In the genomic region with DNA sequence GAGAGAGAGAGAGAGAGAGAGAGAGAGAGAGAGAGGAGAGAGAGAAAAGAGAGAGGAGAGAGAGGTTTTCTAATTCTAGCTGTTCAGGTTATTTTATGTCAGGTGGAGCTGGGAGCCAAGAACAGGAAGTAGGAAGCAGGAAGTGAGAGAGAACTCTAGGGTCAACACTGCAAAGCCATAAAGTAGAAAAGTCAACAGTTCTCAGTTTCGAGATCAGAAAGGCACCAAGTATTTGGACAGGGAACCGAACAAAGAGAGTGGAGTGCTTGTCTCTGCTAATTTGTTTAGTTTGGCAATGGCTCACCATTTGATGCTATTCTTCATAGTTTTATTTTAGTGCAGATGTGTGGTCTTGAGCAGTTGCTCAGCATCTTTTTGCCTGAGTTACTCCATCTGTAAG, we compare ENCODE assay signal across 20 mouse cellular contexts. TPM values are rescaled to one million over a fixed set of nuclear protein-coding genes. Genes with fewer than 3 reads are reported as not detected.
A peak's percentile ranks its signal among the peaks of the same experiment; 100 is the strongest.
DNase-seq lines count a peak whose midpoint lies in the region; ATAC-seq and TF ChIP-seq lines count a peak whose summit lies in the region.
"Had no signal": no experiment of that assay in that cellular context is flagged by ENCODE, and none has a peak within 500 bp of the region (broad histone marks: within the 10 kb centered on the region; RNA-seq: fewer than 3 reads in every experiment).

No protein-coding gene starts in this region.

- H3K4me3 ChIP-seq in intestine, embryonic 15.5 days (replicated peaks) = no peak overlapping the region
- no peak overlapping the region for H3K4me3 ChIP-seq in lung, postnatal 0 days (ENCODE audit: low read depth, low read length)
- no peak overlapping the region for H3K4me3 ChIP-seq in small intestine, adult 2 months (ENCODE audit: low read depth, low read length)
- H3K4me3 ChIP-seq in gastrocnemius, adult 2 months = no peak overlapping the region
- H3K4me3 ChIP-seq: heart, embryonic 13.5 days; hindbrain, embryonic 13.5 days; kidney, embryonic 15.5 days; layer of hippocampus, adult 2 months had no signal

- no peak overlapping the region for H3K9ac ChIP-seq in intestine, embryonic 15.5 days
- H3K9ac ChIP-seq in lung, postnatal 0 days (replicated peaks; ENCODE audit: low read depth) = no peak overlapping the region
- H3K9ac ChIP-seq: forebrain, postnatal 0 days; heart, embryonic 13.5 days; hindbrain, embryonic 13.5 days; kidney, embryonic 15.5 days had no signal

- H3K27me3 ChIP-seq in intestine, embryonic 15.5 days (replicated peaks) = no peaks in the 10 kb centered on the region
- no peaks in the 10 kb centered on the region for H3K27me3 ChIP-seq in lung, postnatal 0 days (replicated peaks; ENCODE audit: insufficient read depth, low read length)
- H3K27me3 ChIP-seq in small intestine, adult 2 months (ENCODE audit: control insufficient read depth, insufficient read depth, low read length) = no peaks in the 10 kb centered on the region
- H3K27me3 ChIP-seq: heart, embryonic 13.5 days; hindbrain, embryonic 13.5 days; kidney, embryonic 15.5 days had no signal

- H3K36me3 ChIP-seq in intestine, embryonic 15.5 days = no peaks in the 10 kb centered on the region
- H3K36me3 ChIP-seq in lung, postnatal 0 days (ENCODE audit: insufficient read depth, low read length) = no peaks in the 10 kb centered on the region
- H3K36me3 ChIP-seq in small intestine, adult 2 months (ENCODE audit: control insufficient read depth, insufficient read depth, low read length) = no peaks in the 10 kb centered on the region
- H3K36me3 ChIP-seq: heart, embryonic 13.5 days; hindbrain, embryonic 13.5 days; kidney, embryonic 15.5 days had no signal

- TF ChIP-seq POLR2A in small intestine, adult 2 months (IDR thresholded peaks at IDR 0.05; ENCODE audit: low read depth, low read length) = no peak

- ATAC-seq in intestine, embryonic 15.5 days = peak; percentile 53
- ATAC-seq in lung, postnatal 0 days = peak; percentile 91
- no peak for ATAC-seq in erythroid progenitor cell, adult 5-6 weeks (replicated peaks; ENCODE audit: low FRiP score, poor library complexity, severe bottlenecking)
- ATAC-seq: forebrain, postnatal 0 days; inflammation-experienced regulatory T-cells, adult 6 months had no signal

- no peaks in the 10 kb centered on the region for H3K9me3 ChIP-seq in intestine, embryonic 15.5 days
- no peaks in the 10 kb centered on the region for H3K9me3 ChIP-seq in lung, postnatal 0 days (ENCODE audit: low read length)
- H3K9me3 ChIP-seq: heart, embryonic 13.5 days; hindbrain, embryonic 13.5 days; kidney, embryonic 15.5 days had no signal

- no peak overlapping the region for H3K4me2 ChIP-seq in intestine, embryonic 15.5 days (replicated peaks)
- H3K4me2 ChIP-seq in lung, postnatal 0 days (replicated peaks; ENCODE audit: low read depth, low read length) = no peak overlapping the region
- H3K4me2 ChIP-seq: heart, embryonic 13.5 days; hindbrain, embryonic 13.5 days; kidney, embryonic 15.5 days had no signal

- H3K4me1 ChIP-seq in intestine, embryonic 15.5 days (replicated peaks) = no peaks in the 10 kb centered on the region
- H3K4me1 ChIP-seq in lung, postnatal 0 days (ENCODE audit: insufficient read depth, low read depth, low read length) = no peaks in the 10 kb centered on the region
- peaks cover 3% of the 10 kb centered on the region; the same call in 1 of the 2 replicates for H3K4me1 ChIP-seq in small intestine, adult 2 months (ENCODE audit: control insufficient read depth, insufficient read depth, insufficient read length, low read length)
- H3K4me1 ChIP-seq: hindbrain, embryonic 13.5 days had no signal

- TF ChIP-seq EP300 in lung, postnatal 0 days (IDR thresholded peaks at IDR 0.05) = peak; percentile 82

- DNase-seq in A20 (ENCODE audit: low read depth, low spot score) = peak; percentile 48
- peak; percentile 92 for DNase-seq in lung, postnatal 0 days (ENCODE audit: low spot score)
- no peak for DNase-seq in gastrocnemius, adult 2 months
- DNase-seq in adrenal gland, postnatal 4 days (ENCODE audit: low spot score in 2 of 2) = no peak
- DNase-seq: adrenal gland, adult 2 months; B cell, adult 2 months; cerebellum, adult 9-10 months; forebrain, postnatal 0 days; left cerebral cortex, postnatal 4 days; liver; right cerebral cortex, postnatal 25 days; thymus, postnatal 36 days had no signal

- no peak for TF ChIP-seq CTCF in lung, postnatal 0 days (IDR thresholded peaks at IDR 0.05)
- TF ChIP-seq CTCF in small intestine, adult 2 months (IDR thresholded peaks at IDR 0.05; ENCODE audit: extremely low read depth, insufficient read length, insufficient replicate concordance, low read depth, low read length) = no peak
- TF ChIP-seq CTCF in gastrocnemius, adult 2 months (IDR thresholded peaks at IDR 0.05) = no peak

- intact Hi-C loops in gastrocnemius, adult 2 months (cut with DNase I) = no loop called here

- 0 out of 2 replicates have a peak overlapping the region, but pooled peaks have one; percentile 17 for H3K27ac ChIP-seq in intestine, embryonic 15.5 days
- no peak overlapping the region for H3K27ac ChIP-seq in lung, postnatal 0 days (ENCODE audit: low read length)
- peak overlapping the region; percentile 22; the same call in 1 of the 2 replicates for H3K27ac ChIP-seq in small intestine, adult 2 months (ENCODE audit: insufficient read depth, low read depth, low read length)
- H3K27ac ChIP-seq in gastrocnemius, adult 2 months = no peak overlapping the region
- H3K27ac ChIP-seq: heart, embryonic 13.5 days; hindbrain, embryonic 13.5 days; kidney, embryonic 15.5 days; layer of hippocampus, adult 2 months had no signal

- 31% methylated on average over 2 of the region's 2 CpGs for WGBS in intestine, embryonic 15.5 days
- WGBS in lung, postnatal 0 days = 30% methylated on average over 2 of the region's 2 CpGs
- 18% methylated on average over 2 of the region's 2 CpGs for WGBS in small intestine, adult 2 months

RNA-seq across cellular contexts. Expression of gene Slc39a8, which starts 26.5 kb away (rescaled TPM):
- polyA plus RNA-seq in intestine, embryonic 15.5 days (2015; fragmentation: Nextera tagmentation; extraction: Ambion mirVana) = 24.3 and 25.3 TPM in 2 replicates
- polyA plus RNA-seq in lung, postnatal 0 days (2015; fragmentation: Nextera tagmentation; extraction: Ambion mirVana) = 57.4 and 93.5 TPM in 2 replicates
- 2.8 and 3.3 TPM in 2 replicates for polyA plus RNA-seq in small intestine, adult 2 months (2012; rRNA removed)
- total RNA-seq in gastrocnemius, adult 2 months (2021) = under 1 TPM; 0.56 to 0.81 TPM
- total RNA-seq in adrenal gland, postnatal 4 days (2021) = 1 to 10 TPM; 6.1 to 9.1 TPM
- 14.4 and 19.7 TPM in 2 replicates for total RNA-seq in erythroid progenitor cell, adult 5-6 weeks (2015; ENCODE audit: low replicate concordance)
- total RNA-seq in erythroid progenitor cell, adult 5-6 weeks (2017; ENCODE audit: low replicate concordance) = 14.4 and 19.1 TPM in 2 replicates

Comparison
In these comparisons a context has a peak if more than half of its experiments do, and no peak if none do; other contexts are left out.
1. DNase-seq: peak in A20 (single experiment) and lung, postnatal 0 days (single experiment); none in gastrocnemius, adult 2 months (single experiment) and adrenal gland, postnatal 4 days (0 of 2).
2. H3K27ac ChIP-seq: peak in intestine, embryonic 15.5 days (single experiment) and small intestine, adult 2 months (single experiment); none in lung, postnatal 0 days (single experiment) and gastrocnemius, adult 2 months (single experiment).